Mouse (Mus musculus): Measurements from ENCODE around the gene P2rx1.

DNA sequence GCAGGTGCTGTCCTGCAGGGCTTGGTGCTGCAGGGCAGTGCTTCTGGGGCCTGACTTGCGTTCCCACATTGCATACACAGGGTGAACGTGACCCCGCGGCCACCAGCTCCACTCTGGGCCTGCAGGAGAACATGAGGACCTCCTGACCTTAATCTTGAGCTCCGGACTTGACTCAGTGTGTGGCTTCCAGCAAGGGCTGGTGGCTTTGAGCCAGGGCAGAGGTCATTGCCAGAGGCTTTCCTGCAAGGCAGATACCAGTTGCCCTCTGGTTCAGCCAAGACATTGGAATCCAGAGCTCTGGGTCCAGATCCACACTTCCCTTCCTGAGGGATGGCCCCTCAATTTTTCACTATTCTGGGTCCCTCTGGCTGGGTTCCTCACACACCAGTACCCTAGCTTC, 15.1 kb downstream of the P2rx1 start:
- TF ChIP-seq FLI1 (IDR thresholded peaks at IDR 0.05; ENCODE audit: low read length) = no peak
- no peak for TF ChIP-seq GATA1 (IDR thresholded peaks at IDR 0.05; ENCODE audit: borderline replicate concordance, low read length)

Measured in megakaryocyte, embryonic 14.5 days (primary cell).